Mouse (Mus musculus): ENCODE data around the gene Ppp1r9b.
A peak's percentile ranks its signal among the peaks of the same experiment; 100 is the strongest.

GRCm38 (mm10) chr11:94942282-94943023, 48.4 kb upstream of the Ppp1r9b start:
- TF ChIP-seq POLR2A (IDR thresholded peaks at IDR 0.05; ENCODE audit: low read depth, low read length) (no peak), CTCF (conservative IDR thresholded peaks at IDR 0.05; ENCODE audit: insufficient read depth, insufficient read length, low read depth, low read length) (peak; percentile 54)

All from kidney, adult 2 months (tissue).